In the genomic region with DNA sequence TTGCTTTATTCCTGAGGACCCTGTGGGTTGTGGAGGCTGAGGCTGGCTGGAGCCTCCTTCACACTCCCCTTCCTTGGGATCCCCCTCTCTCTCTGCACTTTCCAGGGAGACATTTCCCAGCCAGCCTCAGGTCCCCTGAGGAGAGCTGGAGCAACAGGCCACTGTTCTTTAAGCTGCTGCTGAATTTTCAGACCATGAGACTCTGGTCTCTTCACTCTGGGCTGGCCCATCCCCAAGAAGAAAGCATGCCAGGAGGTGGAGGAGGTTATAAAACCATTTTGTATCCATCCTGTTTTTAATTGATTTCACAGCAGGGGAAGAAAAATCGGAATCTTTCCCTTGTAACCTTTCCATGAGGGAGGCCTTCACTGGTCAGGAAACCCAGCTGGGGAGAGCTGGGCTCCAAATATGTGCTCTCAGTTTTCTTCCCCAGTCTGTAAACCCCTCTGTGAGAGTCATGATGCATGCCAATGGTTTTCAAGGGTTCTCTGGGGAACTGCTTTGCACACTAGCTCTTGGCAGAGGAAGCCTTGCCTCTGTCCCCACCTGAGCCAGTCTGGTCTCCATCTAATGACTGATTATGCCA, we compare ENCODE assay signal across 17 mouse cellular contexts.
DNase-seq lines count a peak whose midpoint lies in the region; ATAC-seq lines count a peak whose summit lies in the region.
"Had no signal": no experiment of that assay in that cellular context is flagged by ENCODE, and none has a peak within 500 bp of the region (broad histone marks: within the 10 kb centered on the region; RNA-seq: fewer than 3 reads in every experiment).

No protein-coding gene starts in this region.

- H3K27ac ChIP-seq in hindbrain, embryonic 16.5 days (ENCODE audit: low read depth, low read length): no peak overlapping the region
- H3K27ac ChIP-seq in hindbrain, embryonic 11.5 days (ENCODE audit: low read depth, low read length): no peak overlapping the region
- H3K27ac ChIP-seq: kidney, postnatal 0 days; liver, embryonic 12.5 days; neural tube, embryonic 13.5 days had no signal

- H3K4me2 ChIP-seq in hindbrain, embryonic 16.5 days (ENCODE audit: low read length): no peak overlapping the region
- H3K4me2 ChIP-seq in hindbrain, embryonic 11.5 days (replicated peaks; ENCODE audit: low read depth, low read length): no peak overlapping the region
- H3K4me2 ChIP-seq: liver, embryonic 12.5 days; neural tube, embryonic 13.5 days had no signal

- 0 out of 2 replicates have a peak, but pooled peaks have one; percentile 34 for ATAC-seq in hindbrain, embryonic 16.5 days
- no peak for ATAC-seq in hindbrain, embryonic 11.5 days (ENCODE audit: low FRiP score)
- ATAC-seq: activated CD4-positive, CD25-positive, alpha-beta regulatory T cell, adult 4 months; forebrain, embryonic 16.5 days; liver, embryonic 12.5 days had no signal

- intact Hi-C loops in gastrocnemius, postnatal 36 days (cut with DNase I): loop anchor here (5.0 kb wide), 2 partner anchors 45 to 215 kb away; no protein-coding TSS in a partner anchor

- peak; percentile 31 for DNase-seq in adrenal gland, postnatal 14 days
- no peak for DNase-seq in adrenal gland, adult 18-20 months (ENCODE audit: low spot score in 2 of 2)
- DNase-seq in hindbrain, embryonic 11.5 days (ENCODE audit: low spot score): no peak
- DNase-seq in NIH3T3 (ENCODE audit: low read depth): peak; percentile 25
- peak; percentile 67 to 82 for DNase-seq in gastrocnemius, postnatal 36 days
- no peak for DNase-seq in frontal cortex, postnatal 10 days (ENCODE audit: low spot score in 2 of 2)
- DNase-seq in embryo, embryonic 10 days (ENCODE audit: low spot score): no peak
- DNase-seq: cerebellum, adult 11-12 months; heart, adult 18-20 months had no signal

- H3K4me3 ChIP-seq in hindbrain, embryonic 16.5 days (ENCODE audit: low read length): no peak overlapping the region
- H3K4me3 ChIP-seq in hindbrain, embryonic 11.5 days (ENCODE audit: low read depth, low read length): no peak overlapping the region
- H3K4me3 ChIP-seq: liver, embryonic 12.5 days; megakaryocyte, embryonic 14.5 days; neural tube, embryonic 13.5 days had no signal

- H3K27me3 ChIP-seq in hindbrain, embryonic 16.5 days (replicated peaks; ENCODE audit: control insufficient read depth, insufficient read depth, low read length): no peaks in the 10 kb centered on the region
- H3K27me3 ChIP-seq in hindbrain, embryonic 11.5 days (ENCODE audit: control insufficient read depth, insufficient read depth, low read length): no peaks in the 10 kb centered on the region
- H3K27me3 ChIP-seq: CH12.LX; neural tube, embryonic 13.5 days had no signal

- H3K9me3 ChIP-seq in hindbrain, embryonic 16.5 days (ENCODE audit: control insufficient read depth, low read length): no peaks in the 10 kb centered on the region
- no peaks in the 10 kb centered on the region for H3K9me3 ChIP-seq in hindbrain, embryonic 11.5 days (ENCODE audit: control insufficient read depth, low read length)
- H3K9me3 ChIP-seq: liver, embryonic 12.5 days; megakaryocyte, embryonic 14.5 days; neural tube, embryonic 13.5 days had no signal

- H3K9ac ChIP-seq in hindbrain, embryonic 16.5 days (ENCODE audit: low read depth, low read length): no peak overlapping the region
- H3K9ac ChIP-seq in hindbrain, embryonic 11.5 days (ENCODE audit: low read depth, low read length): no peak overlapping the region
- H3K9ac ChIP-seq: liver, embryonic 12.5 days; neural tube, embryonic 13.5 days had no signal

- H3K36me3 ChIP-seq in hindbrain, embryonic 16.5 days (ENCODE audit: control insufficient read depth, insufficient read depth, low read length): no peaks in the 10 kb centered on the region
- H3K36me3 ChIP-seq in hindbrain, embryonic 11.5 days (ENCODE audit: control insufficient read depth, insufficient read depth, low read length): no peaks in the 10 kb centered on the region
- H3K36me3 ChIP-seq: liver, embryonic 12.5 days; neural tube, embryonic 13.5 days had no signal

- 64% methylated on average over 1 of the region's 1 CpGs for WGBS in hindbrain, embryonic 16.5 days
- WGBS in hindbrain, embryonic 11.5 days: 73% methylated on average over 1 of the region's 1 CpGs

- H3K4me1 ChIP-seq in hindbrain, embryonic 16.5 days (ENCODE audit: control insufficient read depth, insufficient read depth, low read depth, low read length): no peaks in the 10 kb centered on the region
- no peaks in the 10 kb centered on the region for H3K4me1 ChIP-seq in hindbrain, embryonic 11.5 days (replicated peaks; ENCODE audit: control insufficient read depth, insufficient read depth, low read length)
- H3K4me1 ChIP-seq: liver, embryonic 12.5 days; megakaryocyte, embryonic 14.5 days; neural tube, embryonic 13.5 days had no signal

Comparison
In these comparisons a context has a peak if more than half of its experiments do, and no peak if none do; other contexts are left out.
1. DNase-seq: peak in adrenal gland, postnatal 14 days (single experiment), NIH3T3 (single experiment) and gastrocnemius, postnatal 36 days (2 of 2); none in adrenal gland, adult 18-20 months (0 of 2), hindbrain, embryonic 11.5 days (single experiment), frontal cortex, postnatal 10 days (0 of 2) and embryo, embryonic 10 days (single experiment).